Mouse (Mus musculus): ENCODE results near the gene Cfap54. TPM values are rescaled to one million over a fixed set of nuclear protein-coding genes. Genes with fewer than 3 reads are reported as not detected.
A peak's percentile ranks its signal among the peaks of the same experiment; 100 is the strongest.

The Cfap54 gene
- total and polyA plus RNA-seq, 2 experiments from 2014 or later = 3.0 to 5.2 TPM

DNA sequence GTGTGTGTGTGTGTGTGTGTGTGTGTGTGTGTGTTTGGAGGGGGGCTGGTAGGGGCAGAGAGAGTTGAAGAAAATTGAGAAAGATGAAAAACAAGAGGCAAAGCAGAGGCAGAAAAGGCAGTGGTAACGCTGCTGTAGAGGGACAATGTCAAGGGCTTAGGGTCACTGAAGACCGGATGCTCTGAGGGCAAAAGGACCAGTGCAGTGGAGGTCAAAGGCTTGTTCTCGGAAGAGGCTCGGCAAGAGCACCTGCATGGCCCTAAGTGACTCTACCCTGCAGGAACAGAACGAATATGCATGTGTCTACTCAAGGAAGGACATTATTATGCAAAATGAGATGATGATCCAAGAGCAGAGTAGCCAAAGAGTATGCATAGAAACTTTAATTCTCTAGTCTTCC is 264.5 kb downstream of the Cfap54 start:
- Histone ChIP-seq H3K27me3 (ENCODE audit: insufficient read depth, low read length) (no peaks in the 10 kb centered on the region), H3K9me3 (ENCODE audit: low read length) (no peaks in the 10 kb centered on the region), H3K36me3 (ENCODE audit: insufficient read depth, low read length) (no peaks in the 10 kb centered on the region), H3K9ac (replicated peaks; ENCODE audit: low read length) (no peak overlapping the region), H3K4me3 (ENCODE audit: low read length) (no peak overlapping the region), H3K4me2 (ENCODE audit: low read depth, low read length) (no peak overlapping the region), H3K27ac (no peak overlapping the region), H3K4me1 (ENCODE audit: insufficient read depth, low read length) (no peaks in the 10 kb centered on the region)
- WGBS = 81% methylated on average over 5 of the region's 5 CpGs
- TF ChIP-seq CTCF (IDR thresholded peaks at IDR 0.05; ENCODE audit: low read depth) = no peak
- no peak for ATAC-seq
- no peak for DNase-seq (ENCODE audit: low spot score)

- Histone ChIP-seq H3K4me2 (ENCODE audit: low read depth, low read length) (no peak overlapping the region), H3K27ac (no peak overlapping the region), H3K4me1 (ENCODE audit: insufficient read depth, low read length) (no peaks in the 10 kb centered on the region), H3K4me3 (ENCODE audit: low read length) (no peak overlapping the region), H3K9me3 (ENCODE audit: low read length) (no peaks in the 10 kb centered on the region), H3K27me3 (ENCODE audit: insufficient read depth, low read length) (no peaks in the 10 kb centered on the region), H3K9ac (replicated peaks; ENCODE audit: low read length) (no peak overlapping the region), H3K36me3 (ENCODE audit: insufficient read depth, low read length) (no peaks in the 10 kb centered on the region)
- DNase-seq (ENCODE audit: low spot score) (no peak), ATAC-seq (no peak)
- no peak for TF ChIP-seq CTCF (IDR thresholded peaks at IDR 0.05; ENCODE audit: low read depth)
- 89% methylated on average over 9 of the region's 9 CpGs for WGBS
Measured at GRCm38 (mm10) chr10:92810894-92811293, 270.5 kb downstream of the Cfap54 start.

- Histone ChIP-seq H3K27me3 (ENCODE audit: insufficient read depth, low read length) (no peaks in the 10 kb centered on the region), H3K4me3 (ENCODE audit: low read length) (no peak overlapping the region), H3K9ac (replicated peaks; ENCODE audit: low read length) (no peak overlapping the region), H3K9me3 (ENCODE audit: low read length) (no peaks in the 10 kb centered on the region), H3K4me1 (ENCODE audit: insufficient read depth, low read length) (no peaks in the 10 kb centered on the region), H3K27ac (no peak overlapping the region), H3K36me3 (ENCODE audit: insufficient read depth, low read length) (no peaks in the 10 kb centered on the region), H3K4me2 (ENCODE audit: low read depth, low read length) (no peak overlapping the region)
- ATAC-seq = no peak
- no peak for TF ChIP-seq CTCF (IDR thresholded peaks at IDR 0.05; ENCODE audit: low read depth)
- WGBS = 30% methylated on average over 10 of the region's 10 CpGs
- no peak for DNase-seq (ENCODE audit: low spot score)
Measured at GRCm38 (mm10) chr10:92791908-92792307, 289.5 kb downstream of the Cfap54 start.

DNA sequence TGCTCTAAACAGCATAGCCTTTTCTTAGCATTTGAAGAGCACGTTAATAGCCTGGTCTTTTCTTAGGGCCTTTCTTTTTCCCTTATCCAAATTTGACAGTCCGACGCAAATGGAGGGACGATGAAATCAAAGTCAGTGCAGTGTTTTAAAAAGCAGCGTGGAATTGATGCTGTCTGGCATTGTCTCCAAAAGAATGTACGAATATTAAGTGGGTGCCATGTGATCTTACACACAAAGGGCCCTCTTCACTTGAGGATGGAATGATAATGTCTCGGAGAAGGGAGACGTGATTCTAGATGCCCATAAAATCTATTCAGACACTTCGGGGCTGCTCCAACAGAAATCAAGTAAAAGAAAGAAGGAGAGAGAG is 289.9 kb downstream of the Cfap54 start:
- no peaks in the 10 kb centered on the region for H3K9me3 ChIP-seq (ENCODE audit: low read length)
- no peak overlapping the region for H3K27ac ChIP-seq
- no peak for TF ChIP-seq CTCF (IDR thresholded peaks at IDR 0.05; ENCODE audit: low read depth)
- H3K4me3 ChIP-seq (ENCODE audit: low read length) = no peak overlapping the region
- ATAC-seq (no peak), DNase-seq (ENCODE audit: low spot score) (no peak)
- 25% methylated on average over 9 of the region's 9 CpGs for WGBS
- no peaks in the 10 kb centered on the region for H3K4me1 ChIP-seq (ENCODE audit: insufficient read depth, low read length)
- H3K9ac ChIP-seq (replicated peaks; ENCODE audit: low read length) = no peak overlapping the region
- no peak overlapping the region for H3K4me2 ChIP-seq (ENCODE audit: low read depth, low read length)
- H3K27me3 ChIP-seq (ENCODE audit: insufficient read depth, low read length) = no peaks in the 10 kb centered on the region
- no peaks in the 10 kb centered on the region for H3K36me3 ChIP-seq (ENCODE audit: insufficient read depth, low read length)

DNA sequence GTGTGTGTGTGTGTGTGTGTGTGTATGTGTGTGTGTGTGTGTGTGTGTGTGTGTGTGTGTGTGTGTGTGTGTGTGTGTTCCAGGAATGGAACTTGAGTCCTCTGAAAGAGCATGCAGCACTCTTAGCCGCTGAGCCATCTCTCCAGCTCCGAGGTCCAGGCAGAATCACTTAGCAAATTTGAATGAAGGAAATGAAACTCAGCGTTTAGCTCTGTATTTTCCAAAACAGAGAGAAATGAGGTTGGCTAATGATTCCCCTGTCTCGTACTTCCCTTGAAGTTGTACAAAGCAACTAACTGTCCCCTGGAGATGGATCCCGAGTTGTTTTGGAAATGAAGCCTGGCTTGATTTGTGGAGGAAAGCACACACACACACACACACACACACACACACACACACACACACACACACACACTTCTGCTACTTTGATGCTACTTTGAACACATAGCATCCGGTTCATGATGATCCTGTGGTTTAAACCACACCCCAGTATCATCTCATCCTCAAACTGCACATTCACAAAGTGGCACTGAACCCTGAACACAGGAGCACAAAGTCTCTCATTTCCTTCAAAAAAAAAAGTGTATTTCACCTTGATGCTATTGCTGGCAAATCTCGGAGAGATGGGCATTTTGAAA is 290.4 kb downstream of the Cfap54 start:
- WGBS = 26% methylated on average over 7 of the region's 7 CpGs
- DNase-seq (ENCODE audit: low spot score) = no peak
- H3K36me3 ChIP-seq (ENCODE audit: insufficient read depth, low read length) = no peaks in the 10 kb centered on the region
- no peak overlapping the region for H3K4me3 ChIP-seq (ENCODE audit: low read length)
- no peak overlapping the region for H3K9ac ChIP-seq (replicated peaks; ENCODE audit: low read length)
- TF ChIP-seq CTCF (IDR thresholded peaks at IDR 0.05; ENCODE audit: low read depth) = no peak
- H3K27me3 ChIP-seq (ENCODE audit: insufficient read depth, low read length) = no peaks in the 10 kb centered on the region
- H3K27ac ChIP-seq = no peak overlapping the region
- H3K9me3 ChIP-seq (ENCODE audit: low read length) = no peaks in the 10 kb centered on the region
- no peaks in the 10 kb centered on the region for H3K4me1 ChIP-seq (ENCODE audit: insufficient read depth, low read length)
- no peak for ATAC-seq
- no peak overlapping the region for H3K4me2 ChIP-seq (ENCODE audit: low read depth, low read length)

GRCm38 (mm10) chr10:92790247-92790646 is 291.2 kb downstream of the Cfap54 start:
- Histone ChIP-seq H3K4me1 (ENCODE audit: insufficient read depth, low read length) (no peaks in the 10 kb centered on the region), H3K27ac (no peak overlapping the region), H3K27me3 (ENCODE audit: insufficient read depth, low read length) (no peaks in the 10 kb centered on the region), H3K36me3 (ENCODE audit: insufficient read depth, low read length) (no peaks in the 10 kb centered on the region), H3K4me2 (ENCODE audit: low read depth, low read length) (no peak overlapping the region), H3K9ac (replicated peaks; ENCODE audit: low read length) (no peak overlapping the region), H3K4me3 (ENCODE audit: low read length) (no peak overlapping the region), H3K9me3 (ENCODE audit: low read length) (no peaks in the 10 kb centered on the region)
- DNase-seq (ENCODE audit: low spot score) (peak; percentile 22), ATAC-seq (no peak)
- TF ChIP-seq CTCF (IDR thresholded peaks at IDR 0.05; ENCODE audit: low read depth) = no peak
- WGBS = 15% methylated on average over 2 of the region's 2 CpGs

DNA sequence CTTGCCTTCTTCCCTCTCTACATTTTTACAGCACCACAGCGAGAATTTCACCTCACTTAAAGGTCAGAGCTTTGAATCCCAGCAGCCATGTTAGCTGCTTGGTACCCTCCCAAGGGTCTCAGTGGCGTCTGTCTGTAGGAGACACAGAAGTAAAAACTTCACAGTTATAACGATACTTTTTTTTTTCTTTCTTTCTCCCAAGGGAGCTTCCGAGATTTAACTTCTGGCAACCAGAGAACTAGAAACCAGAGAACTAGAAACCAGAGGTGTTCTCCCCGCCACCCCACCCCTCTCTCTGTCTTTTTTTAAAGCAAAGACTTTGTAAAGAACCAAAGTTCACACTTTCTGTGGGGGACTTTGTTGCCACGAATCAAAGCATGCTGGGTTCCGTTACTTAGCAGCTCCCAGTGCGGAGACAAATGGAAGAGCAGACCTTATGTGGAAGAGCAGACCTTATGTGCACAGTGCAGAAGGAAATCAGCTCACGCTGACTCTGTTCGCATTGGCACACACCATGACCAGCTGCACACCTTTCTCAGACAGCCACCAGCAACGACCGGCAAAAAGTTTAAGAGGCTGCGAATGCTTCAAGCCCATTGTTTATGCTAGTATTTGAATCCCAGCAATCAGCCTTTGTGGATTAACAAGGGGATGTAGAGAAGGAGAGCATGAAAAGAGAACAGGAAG is 292.9 kb downstream of the Cfap54 start:
- no peak for TF ChIP-seq CTCF (IDR thresholded peaks at IDR 0.05; ENCODE audit: low read depth)

More for the DNA sequence above, 292.9 kb downstream of the Cfap54 start:
- H3K36me3 ChIP-seq (ENCODE audit: insufficient read depth, low read length) = no peaks in the 10 kb centered on the region
- DNase-seq (ENCODE audit: low spot score) (peak; percentile 32), ATAC-seq (no peak)
- no peak overlapping the region for H3K27ac ChIP-seq
- H3K4me3 ChIP-seq (ENCODE audit: low read length) = no peak overlapping the region
- H3K27me3 ChIP-seq (ENCODE audit: insufficient read depth, low read length) = no peaks in the 10 kb centered on the region
- no peaks in the 10 kb centered on the region for H3K4me1 ChIP-seq (ENCODE audit: insufficient read depth, low read length)
- H3K9me3 ChIP-seq (ENCODE audit: low read length) = no peaks in the 10 kb centered on the region
- no peak overlapping the region for H3K9ac ChIP-seq (replicated peaks; ENCODE audit: low read length)
- H3K4me2 ChIP-seq (ENCODE audit: low read depth, low read length) = 0 out of 2 replicates have a peak overlapping the region, but pooled peaks have one; percentile 18
- WGBS = 51% methylated on average over 13 of the region's 13 CpGs
